Mouse (Mus musculus) monocyte, adult 5-6 weeks (primary cell): ENCODE measurements at regions not wholly inside any gene's neighbourhood (a gene's known extent, or its start where the extent isn't known, plus 50 kb on each side); places are given as distances from the start of the nearest gene placed in this dataset.

Experiments used
- ATAC-seq: fragments of 153-309, 156-312 bp; replicated peaks from 2 replicates; pipeline ENCODE4 v1.8.0; 2017; ENCODE audit warnings: mild to moderate bottlenecking; ENCODE audit not compliant: low TSS enrichment, insufficient number of reproducible peaks, severe bottlenecking, poor library complexity, low FRiP score

DNA sequence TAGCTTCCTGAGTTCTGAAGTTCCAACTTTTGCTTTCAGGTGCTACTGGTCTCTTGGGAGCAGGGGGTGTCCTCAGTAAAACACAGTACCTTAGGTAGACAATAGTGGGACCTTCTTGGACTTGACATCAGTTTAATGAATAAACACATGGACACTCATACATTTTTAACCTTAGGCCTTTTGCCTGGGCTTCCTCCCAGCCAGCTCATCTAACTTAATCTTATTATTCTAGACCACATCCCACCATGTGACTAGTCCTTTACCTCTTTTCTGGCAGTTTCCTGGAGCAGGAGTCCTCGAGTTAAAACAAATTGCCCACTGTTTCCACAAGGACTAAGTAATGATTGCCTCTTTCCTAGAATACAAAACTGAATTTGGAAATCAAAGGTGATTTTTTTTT is 117.9 kb upstream of the Rai14 start:
- no peak for ATAC-seq

DNA sequence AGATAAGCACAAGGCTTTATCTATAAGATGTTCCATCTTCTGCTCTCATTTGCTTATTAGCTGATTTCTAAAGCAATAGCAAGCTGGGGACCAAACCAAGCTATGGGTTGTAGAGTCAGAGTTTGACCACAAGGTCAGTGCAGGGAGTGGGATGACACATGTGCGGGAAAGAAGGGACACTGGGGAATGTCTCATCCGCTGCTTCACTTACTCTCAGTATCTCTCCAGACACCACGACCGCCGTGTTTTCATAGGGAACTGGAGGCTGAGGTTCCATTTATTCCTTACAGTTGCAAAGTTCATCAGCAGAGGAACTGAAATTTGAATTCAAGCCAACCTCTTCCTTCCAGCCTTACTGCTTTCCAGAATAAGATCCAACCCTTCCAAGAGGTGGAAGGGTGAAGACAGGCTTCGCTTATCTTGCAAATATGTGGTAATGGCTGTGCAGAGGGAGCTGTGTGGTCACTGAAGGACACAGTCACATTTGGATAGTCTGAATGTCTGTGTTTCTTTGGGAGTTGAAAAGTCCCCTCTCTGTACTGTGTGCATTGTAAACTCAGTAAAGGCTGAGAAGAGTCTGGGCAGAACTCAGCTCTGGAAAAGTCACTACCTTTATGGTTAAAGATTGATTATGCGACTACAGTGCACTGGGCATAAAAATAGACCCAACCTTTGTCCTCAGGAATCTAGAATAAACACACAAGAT is 118.1 kb upstream of the C1qtnf3 start:
- ATAC-seq: no peak

DNA sequence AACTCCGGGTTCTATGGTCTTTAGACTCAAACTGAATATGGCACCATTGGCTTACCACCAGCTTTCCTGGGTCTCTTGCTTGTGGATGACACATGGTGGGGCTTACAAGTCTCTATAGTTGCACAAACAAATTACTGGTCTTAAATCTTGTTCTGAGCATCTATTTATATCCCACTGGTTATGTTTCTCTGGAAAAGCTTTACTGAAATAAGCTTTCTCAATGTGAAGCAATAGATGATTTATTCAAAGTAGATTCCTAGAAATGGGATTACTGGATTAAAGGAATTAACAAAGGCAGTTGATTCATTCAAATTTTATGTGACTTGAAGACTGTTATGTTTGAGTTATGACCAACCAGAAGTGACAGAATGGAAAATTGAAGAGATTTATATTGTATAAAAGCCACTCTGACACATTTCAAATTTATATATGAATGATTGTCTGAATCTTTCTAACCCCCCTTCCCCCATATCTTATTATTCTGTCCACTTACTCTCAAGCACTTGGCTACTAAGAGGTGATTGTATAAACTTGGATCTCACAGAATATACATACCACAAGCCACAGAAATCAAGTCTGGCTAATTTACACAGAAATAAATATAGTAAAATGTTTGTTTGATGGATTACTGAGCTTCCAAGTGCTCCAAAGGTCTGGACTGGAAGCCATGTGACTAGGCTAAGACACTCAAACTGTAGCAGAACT is 113.4 kb upstream of the C1qtnf3 start:
- no peak for ATAC-seq

DNA sequence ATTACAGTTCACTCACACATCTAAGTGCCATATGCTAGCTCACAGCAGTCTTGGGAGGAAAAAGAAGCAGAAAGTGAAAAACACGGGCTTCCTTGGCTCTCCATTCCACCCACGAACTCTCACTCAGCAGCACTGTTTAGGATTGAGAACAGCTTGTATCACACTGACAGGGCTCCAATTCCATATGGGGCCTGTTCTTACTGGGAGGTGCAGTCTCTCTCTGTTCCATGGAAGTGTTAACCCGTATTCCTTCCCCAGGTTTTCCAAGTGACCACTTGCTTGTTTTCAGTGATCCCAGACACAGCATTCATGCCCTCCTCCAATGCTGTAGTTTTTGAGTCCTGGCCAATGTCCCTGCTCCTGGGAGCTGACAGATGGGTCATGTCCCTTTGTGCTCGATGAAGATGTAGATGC is 111.5 kb upstream of the C1qtnf3 start:
- ATAC-seq: no peak

DNA sequence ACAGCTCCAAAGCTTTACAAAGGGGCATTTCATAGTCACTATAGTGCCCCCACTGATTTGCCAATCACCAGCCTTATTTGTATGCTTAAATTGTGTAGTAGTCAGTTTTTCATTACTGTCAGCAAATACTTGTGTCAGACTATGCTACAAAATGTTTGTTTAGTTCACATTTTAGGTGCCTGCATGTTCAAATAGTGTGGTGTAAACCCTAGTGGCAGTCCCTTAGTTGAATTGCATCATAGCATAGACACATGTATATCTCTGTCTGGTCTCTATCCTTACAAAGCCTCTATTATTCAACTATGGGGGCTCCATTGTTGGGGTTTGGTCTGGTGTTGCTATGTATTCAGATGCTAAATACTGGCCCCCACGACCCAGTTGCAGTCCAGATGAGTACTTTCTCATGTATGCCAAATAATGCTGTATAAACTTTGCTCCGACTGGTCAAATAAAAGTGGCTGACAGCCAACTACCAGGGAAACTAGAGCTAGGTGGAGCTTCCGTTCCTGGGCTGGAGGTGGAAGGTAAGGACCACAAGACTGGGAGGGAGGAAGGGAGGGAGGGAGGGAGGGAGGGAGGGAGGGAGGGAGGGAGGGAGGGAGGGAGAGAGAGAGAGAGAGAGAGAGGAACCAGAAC is 109.0 kb upstream of the C1qtnf3 start:
- no peak for ATAC-seq

DNA sequence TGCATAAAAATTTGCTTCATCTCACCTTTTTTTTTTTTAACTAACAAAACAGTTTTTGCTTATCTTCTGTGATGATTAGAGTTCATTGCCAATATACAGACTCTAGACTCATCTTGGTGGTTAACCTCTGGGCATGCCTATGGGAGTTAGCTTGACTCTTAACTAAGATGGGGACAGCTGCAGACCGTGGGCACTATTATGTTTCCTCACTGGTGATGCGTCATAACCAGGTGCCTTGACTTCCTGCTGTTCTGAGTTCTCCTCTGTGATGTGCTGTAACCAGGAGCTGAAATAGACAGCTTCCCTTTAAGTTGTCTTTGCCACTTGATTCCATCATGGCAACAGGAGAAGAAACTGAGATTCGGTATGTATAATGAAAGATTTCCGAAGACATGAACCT is 105.4 kb upstream of the C1qtnf3 start:
- no peak for ATAC-seq

DNA sequence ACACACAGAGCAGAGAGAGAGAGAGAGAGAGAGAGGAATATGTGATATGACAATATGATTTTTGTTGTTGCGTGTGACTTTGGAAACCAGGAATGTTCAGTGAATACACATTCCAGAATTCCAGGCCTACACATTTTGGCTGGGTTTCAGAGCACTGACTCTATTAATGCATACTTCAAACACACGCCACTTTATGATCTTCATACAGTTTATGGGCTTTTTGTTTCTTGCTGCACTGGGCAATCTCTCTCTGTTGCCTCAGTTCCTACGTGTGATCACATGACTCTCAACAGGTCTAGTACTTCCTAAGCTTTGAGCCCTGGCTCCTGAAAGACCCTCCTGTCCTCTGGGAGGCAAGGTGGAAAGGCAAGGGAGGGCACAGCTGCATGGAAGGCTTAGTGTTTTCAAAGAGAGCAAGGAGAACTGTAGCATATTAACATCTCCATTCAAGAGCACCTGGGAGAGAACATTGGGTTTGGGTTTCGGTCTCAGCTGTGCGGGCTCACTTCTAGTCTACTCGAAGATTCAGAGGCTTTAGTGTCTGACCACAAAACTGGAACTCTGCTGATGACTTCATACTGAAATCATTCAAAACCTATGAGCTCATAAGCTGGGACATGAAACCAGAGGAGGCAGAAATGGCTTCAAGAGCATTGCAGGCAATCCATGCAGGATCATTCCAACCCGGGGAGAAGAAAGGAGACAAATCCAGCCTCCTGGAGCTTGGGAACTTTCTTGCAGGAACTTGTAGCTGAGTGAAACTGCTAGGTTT is 87.9 kb upstream of the C1qtnf3 start:
- ATAC-seq: no peak

DNA sequence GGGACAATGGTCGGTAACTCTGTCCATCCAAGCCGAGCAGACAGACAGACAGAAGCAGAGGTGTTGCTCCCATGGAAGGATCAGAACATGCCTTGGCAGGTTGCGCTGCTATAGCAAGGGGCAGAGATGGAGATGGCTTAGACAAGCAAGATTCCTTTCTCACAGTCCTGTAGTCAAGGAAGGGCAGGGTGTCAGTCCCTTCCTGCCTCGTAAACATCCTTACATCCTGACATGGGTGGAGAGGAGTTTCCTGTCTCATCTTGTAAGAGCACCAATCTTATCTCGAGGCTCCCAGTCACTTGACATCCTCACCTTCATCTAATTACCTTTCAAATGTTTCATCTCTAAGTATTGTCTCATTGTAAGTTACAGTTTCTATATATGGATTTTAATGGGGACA is 87.0 kb upstream of the C1qtnf3 start:
- no peak for ATAC-seq

DNA sequence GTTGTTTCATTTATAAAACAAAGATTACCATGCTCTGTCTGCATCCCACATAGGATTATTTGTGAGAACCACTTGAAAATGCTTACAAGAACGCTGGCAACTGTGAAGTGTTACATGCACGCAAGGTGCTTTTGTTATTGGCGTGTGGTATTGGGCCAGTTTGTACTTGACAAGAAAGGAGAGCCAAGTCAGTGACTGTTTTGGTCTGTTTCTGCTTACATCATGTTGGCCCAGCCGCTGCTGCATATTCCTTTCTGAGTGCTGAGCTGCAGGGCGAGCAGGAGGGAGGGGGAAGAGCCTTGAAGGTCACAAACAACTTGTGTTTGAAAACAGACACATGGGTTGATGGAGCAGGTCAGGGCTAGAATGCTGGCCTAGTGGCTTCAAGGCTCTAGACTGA is 85.3 kb upstream of the C1qtnf3 start:
- ATAC-seq: no peak

DNA sequence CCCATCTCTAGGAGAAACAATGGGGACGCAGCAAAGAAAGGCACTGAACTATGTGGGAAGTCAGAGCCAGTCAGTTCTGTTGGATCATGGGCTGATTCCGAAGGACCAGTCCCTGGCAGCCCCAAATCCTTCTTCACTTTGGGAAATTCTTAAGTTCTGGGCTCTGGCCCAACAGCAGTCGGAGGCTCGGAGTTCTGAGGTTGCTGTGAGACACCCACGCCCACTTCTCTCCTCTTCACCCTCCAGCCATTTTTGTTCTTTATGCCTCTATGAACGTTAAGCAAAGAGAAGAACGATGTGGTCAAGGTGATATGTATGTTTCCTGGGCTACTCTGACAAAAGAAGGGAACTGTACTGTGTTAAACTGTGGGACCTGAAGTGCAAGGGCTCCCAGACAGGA is 84.0 kb upstream of the C1qtnf3 start:
- ATAC-seq: no peak

DNA sequence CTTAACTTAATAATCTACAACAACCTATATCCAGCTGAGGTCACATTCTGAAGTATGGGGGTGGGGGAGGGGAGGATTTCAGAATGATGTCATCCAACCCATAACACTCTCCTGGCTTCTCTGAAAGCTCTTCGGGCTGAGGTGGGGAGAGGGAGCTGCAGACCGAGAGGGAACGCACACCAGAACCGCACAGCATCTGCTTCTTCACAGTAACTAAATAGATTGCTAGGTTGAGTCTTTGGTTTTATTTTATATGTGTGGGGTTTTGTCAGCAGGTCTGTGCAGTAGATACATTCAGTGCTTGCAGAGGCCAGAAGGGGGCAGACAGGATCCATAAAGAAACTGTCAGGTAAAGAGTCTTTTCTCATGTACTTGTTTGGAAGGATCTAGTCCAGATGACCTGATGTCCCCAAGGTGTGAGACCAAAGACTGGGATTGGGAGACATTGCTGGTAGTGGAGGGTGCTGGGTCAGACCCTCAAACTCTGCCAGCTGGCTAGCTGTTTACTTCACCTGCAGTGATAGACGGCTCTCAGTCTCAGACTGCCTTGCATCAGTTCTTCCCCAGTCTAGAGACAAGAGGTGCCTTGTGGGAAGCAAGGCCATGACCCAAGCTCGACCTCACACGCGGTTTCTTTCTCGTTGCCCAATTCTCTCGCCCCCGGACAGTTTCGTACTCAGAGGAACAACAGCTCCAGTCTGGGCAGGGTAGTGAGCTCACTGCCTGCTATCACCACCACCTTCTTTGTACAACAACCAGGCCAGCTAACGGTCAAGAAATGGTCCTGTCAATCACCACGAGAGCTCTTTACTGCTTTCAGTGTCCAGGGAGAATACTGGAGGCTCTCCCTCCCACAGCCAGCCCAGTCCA is 83.2 kb upstream of the C1qtnf3 start:
- ATAC-seq: peak; percentile 62

DNA sequence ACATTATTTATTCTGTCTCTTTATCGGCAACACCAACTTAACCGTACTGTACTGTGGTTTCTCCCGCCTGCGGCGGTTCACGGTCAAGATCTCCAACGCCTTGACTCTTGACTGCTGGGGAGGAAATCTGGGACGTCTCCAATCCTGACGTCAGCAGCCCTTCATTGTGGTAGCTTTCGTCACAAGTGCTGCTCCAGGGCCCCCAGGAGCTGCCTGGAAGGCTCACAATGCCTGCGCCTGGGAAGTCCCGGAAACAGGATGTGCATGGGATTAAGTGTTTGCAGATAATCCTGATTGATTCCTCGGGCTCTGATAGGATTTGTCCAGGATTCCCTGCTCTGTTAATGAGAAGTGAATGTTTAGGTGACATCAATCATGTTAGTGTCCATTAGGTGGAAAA is 82.3 kb upstream of the C1qtnf3 start:
- ATAC-seq: no peak

DNA sequence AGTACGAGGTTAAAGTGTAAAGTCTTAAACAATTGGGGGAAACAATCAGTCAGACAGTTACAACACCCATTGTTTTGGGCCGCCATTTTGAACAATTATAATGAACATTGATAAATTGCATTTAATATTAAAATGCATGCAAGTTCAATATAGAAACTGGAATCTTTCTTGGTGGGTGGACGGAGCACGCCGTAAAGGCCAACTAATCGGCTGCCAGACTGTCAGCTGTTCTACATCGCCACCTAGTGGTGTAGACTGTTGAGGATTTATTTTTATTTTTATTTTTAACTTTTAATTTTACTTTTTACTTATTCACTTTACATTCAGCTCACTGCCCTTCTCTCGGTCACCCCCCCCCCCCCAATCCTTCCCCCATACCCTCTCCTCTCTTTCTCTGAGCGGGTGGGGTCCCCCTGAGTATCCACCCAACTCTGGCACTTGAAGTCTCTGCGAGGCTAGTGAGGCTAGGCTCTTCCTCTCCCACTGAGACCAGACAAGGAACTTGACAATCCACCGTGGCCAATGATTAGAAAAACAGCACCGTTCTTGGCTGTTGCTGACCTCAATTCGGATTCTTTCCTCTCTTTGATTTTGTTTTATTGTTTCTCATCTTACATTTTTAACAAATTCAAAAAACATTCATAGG is 79.7 kb upstream of the C1qtnf3 start:
- ATAC-seq: no peak

DNA sequence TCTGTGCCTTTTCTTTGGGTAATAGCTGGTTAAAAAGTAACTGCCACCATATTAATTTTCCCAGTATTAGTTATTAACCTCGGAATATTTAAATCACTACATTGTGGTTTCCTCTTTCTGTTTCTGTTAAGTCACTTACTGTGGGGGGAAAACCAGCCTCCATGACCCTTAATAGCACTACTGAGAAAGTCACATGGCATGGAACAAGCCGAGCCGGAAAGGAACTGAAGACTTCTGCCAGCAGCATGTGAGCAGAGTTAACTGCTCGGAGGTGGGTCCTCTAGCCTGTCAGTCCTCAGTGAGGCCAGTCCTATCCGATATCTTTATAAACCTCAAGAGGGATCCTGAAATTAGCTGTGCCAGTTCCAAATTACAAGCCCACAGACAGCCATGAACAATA is 75.8 kb upstream of the C1qtnf3 start:
- peak; percentile 66; the same call in 1 of the 2 replicates for ATAC-seq

DNA sequence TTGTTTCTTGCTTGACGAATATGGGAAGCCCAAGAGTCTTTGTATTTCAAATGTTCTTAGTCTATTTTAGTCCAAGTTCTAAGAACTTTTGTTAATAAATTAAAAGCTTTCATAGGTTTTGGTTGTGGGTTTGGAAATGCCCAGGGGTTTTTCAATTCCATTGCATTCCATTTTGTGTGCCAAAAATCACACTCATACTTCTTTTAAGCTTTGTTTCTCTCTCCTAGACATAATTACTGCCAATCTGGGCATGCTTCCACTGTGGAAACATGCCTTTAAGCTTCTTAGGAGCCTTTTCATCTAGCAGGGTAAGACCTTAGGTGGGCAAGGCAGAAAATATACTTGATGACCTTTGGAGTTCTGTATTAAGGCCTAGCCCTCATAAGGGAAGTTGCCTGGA is 70.4 kb upstream of the C1qtnf3 start:
- ATAC-seq: no peak

DNA sequence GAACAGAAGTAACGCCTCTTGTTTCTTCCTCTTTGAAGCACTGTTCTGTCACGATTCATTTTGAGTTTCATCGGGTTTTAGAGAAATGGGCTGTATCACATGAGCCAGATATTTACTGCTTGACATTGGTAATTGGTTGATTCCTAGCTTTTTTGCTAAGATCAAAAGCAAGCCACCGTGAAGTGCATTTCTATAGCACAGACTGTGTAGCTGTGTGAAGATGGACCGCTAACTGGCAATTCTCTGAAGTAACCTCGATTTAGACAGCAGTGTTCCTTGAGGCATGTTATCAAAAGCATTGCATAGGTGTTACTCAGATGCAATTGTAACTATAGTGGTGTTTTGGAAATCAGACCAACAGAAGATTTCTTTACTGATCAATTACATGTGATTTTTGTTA is 64.1 kb upstream of the C1qtnf3 start:
- ATAC-seq: no peak

DNA sequence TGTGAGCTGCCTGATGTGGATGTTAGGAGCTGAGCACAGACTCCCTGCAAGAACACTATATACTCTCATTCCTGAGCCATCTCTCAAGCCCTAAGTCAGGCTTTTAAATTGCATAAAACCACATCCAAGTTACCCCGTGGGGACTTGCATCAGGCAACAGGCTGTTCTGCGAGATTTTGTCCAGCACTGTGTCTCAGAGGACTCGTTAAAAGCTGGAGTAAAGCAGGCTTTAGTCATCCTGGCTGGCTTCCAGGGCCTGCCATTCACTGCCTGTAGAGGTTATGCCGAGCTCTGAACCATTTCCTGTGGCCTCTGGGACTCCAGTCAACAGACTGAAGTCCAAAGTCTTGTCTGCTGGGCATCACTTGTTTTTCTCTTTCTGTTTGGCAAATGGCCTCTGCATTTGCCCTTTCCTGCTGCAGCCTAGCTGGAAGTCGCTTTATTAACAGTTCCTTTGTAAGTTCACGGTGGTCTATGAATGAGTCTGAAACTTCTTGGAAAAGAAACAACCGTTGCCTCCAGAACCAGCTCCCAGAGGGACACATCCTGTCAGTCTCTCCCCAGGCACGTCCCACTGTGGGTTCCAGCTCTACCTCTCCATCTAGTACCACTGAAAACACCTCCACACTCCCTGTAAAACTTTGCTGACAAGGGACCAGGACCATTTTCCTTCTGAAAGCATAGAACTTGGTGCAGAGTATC is 61.8 kb upstream of the C1qtnf3 start:
- ATAC-seq: no peak

DNA sequence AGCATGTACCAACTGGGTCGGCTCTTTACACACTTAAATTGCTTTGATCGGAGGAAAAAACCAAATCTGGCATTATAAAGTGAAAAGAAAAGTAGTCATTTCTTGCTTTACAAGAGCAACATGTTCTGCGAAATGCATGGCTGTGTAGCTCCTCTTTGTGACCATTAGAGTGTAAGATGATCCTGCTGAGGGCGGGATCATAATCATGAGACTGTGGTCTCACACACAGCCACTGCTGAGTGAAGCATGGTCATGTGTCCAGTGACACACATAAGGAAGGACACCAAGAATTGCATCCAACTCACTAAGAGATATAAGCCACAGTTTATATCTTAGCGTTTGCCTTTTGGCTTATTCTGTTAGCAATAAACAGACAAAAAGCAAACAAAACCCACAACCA is 53.8 kb upstream of the C1qtnf3 start:
- ATAC-seq: no peak
